Mouse (Mus musculus) stomach, postnatal 0 days (tissue): ENCODE measurements around the gene Myo7a.

Experiments
- CTCF ChIP-seq: IDR thresholded peaks from 2 replicates; pipeline ENCODE4 v1.5.1; 2016; ENCODE audit warnings: antibody characterized with exemption, low read depth, mild to moderate bottlenecking, moderate library complexity
- EP300 ChIP-seq: optimal IDR thresholded peaks from 2 replicates; pipeline ENCODE3; 2016; ENCODE audit warnings: antibody characterized with exemption

GRCm38 (mm10) chr7:98147766-98148165, 28.4 kb upstream of the Myo7a start:
- no peak for TF ChIP-seq EP300
- no peak for TF ChIP-seq CTCF
